Mouse (Mus musculus): ENCODE results near the gene Atp6v1a.

Atp6v1a gene

DNA sequence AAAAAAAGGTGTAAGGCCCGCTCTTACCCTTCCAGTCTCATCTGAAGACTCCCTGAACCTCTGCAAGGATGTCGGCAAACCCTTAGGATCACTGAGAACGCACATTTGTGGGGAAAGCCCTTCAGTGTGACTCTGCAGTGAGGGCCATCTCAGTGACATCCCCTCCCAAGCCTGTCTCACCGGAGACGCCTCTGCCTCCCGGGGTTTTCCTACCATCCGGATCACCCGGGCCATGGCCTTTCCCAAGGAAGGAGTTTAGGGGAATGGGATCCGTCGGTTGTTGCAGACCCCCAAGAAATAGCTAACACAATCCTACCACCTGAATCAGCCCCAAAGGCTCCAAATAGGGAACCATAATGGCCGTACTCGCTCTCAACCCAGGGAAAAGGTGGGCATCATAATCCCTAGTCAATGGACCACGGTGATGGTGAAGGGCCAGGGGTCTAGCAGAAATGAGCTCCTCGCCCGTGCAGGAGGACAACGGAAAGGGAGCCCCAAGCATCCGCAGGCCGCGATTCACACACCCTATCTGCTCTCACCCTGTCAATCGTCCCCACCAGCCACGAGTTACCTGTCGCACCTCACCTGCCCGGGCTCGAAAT, 1.0 kb downstream of the Atp6v1a start:
- no peak for DNase-seq (ENCODE audit: low read depth, low spot score)

DNA sequence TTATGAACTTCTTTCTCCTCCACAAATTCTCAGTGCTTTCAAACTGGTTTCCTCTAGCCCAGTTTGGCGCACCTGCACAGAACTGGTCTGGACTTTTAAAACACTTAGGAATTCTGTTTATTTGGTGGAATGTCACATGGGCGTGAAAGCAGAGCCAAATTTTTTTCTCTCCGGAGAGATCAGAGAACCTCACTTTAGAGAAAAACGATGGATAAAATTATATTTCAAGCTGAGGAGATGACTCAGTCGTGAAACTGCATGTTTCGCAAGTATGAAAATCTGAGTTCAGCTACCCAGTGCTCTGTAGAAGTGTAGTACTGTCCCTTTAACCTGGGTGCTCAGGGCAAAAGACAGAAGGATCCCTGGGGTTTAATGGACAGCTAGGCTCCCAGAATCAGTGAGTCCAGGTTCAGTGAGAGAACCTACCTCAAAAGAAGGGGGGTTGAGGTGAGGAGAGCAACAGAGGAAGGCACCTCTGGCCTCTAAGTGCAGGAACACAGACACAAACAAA, 2.9 kb downstream of the Atp6v1a start:
- DNase-seq (ENCODE audit: low read depth, low spot score): no peak

DNA sequence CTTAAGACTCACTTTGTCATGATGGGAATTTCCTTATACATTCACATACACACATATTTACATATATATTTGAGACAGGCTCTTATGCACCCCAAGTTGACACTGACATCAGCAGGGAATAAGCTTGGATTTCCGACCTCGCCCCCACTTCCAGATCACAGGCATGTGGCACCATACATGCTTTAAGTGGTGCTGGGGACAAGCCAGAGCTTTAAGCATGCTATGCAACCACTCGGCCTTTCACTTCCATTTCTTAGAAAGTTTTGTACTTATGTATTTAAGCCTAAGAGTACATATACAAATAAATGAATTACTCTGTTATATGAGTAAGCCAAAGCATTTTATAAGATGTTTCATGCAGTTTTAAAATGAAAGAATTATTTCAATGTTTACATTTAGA, 6.3 kb downstream of the Atp6v1a start:
- DNase-seq (ENCODE audit: low read depth, low spot score): no peak

DNA sequence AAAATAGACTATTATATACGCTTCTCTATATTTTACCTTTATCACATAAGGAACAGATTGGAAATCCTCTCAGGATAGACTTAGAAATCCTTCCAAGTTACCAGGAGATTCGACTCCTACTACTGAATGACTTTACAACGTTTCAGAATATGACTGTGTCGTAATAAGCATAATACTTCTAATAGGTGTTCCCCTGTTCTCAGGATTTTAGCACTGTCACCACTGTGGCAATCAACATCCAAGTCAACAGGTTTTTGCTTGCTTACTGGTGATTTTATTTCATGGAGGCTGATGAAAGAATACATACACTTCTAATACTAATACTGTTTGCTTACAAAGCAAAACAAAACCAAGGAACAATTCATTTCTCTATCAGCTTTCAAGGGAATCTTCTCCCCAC, 7.2 kb downstream of the Atp6v1a start:
- DNase-seq (ENCODE audit: low read depth, low spot score): no peak

DNA sequence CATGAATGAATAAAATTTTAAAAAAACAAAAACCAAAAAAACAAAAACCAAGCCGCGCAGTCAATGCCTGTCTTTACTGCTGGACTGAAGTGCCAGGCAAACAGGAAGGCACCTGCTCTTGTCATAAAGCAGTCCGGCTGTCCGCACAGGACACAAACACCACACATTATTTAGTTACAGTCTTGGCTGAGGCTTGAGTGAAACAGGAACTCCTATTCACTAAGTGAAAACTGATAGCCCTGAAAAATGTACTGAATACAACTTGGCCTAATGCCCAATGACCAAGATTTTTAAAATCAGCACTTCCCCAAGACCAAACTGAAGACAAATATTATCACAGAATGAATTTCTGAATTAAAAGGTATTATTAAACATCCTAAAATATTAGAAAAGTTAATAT, 13.1 kb downstream of the Atp6v1a start:
- no peak for DNase-seq (ENCODE audit: low read depth, low spot score)

DNA sequence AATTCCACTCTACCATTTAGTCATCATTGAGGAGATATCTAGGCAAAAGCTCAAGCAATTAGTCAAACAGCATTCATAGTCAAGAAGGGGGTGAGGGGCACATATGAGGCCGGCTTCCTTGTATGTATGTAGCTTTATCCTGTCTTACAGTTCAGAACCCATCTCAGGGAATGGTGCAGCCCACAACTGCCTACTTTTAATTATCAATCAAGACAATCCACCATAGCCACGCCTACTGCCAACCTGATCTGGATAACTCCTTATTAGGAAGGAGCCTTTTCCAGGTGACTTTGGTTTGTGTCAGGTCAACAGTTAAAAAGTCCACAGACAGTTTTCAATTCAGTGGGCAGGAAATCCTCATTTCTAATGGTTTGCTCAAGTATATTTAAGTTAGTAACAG, 14.1 kb downstream of the Atp6v1a start:
- DNase-seq (ENCODE audit: low read depth, low spot score): no peak

DNA sequence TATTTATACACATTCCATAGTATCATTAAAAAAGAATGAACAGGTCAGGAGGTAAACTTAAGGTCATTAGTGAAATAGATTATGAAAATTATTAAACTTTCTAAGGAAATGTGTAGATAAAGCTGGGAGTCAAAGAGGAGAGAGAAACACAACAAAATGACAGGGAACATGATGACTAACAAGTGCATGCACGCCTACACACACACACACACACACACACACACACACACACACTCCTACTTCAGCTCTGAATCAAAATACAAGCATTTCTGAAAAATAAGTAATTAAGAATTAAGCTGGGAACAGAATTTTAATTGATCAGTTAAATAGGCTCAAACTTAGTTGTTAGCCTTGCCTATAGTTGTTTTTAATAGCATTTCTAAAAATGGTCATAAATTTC, 14.8 kb downstream of the Atp6v1a start:
- DNase-seq (ENCODE audit: low read depth, low spot score): no peak

GRCm38 (mm10) chr16:44123786-44124185, 15.7 kb downstream of the Atp6v1a start:
- DNase-seq (ENCODE audit: low read depth, low spot score): no peak

DNA sequence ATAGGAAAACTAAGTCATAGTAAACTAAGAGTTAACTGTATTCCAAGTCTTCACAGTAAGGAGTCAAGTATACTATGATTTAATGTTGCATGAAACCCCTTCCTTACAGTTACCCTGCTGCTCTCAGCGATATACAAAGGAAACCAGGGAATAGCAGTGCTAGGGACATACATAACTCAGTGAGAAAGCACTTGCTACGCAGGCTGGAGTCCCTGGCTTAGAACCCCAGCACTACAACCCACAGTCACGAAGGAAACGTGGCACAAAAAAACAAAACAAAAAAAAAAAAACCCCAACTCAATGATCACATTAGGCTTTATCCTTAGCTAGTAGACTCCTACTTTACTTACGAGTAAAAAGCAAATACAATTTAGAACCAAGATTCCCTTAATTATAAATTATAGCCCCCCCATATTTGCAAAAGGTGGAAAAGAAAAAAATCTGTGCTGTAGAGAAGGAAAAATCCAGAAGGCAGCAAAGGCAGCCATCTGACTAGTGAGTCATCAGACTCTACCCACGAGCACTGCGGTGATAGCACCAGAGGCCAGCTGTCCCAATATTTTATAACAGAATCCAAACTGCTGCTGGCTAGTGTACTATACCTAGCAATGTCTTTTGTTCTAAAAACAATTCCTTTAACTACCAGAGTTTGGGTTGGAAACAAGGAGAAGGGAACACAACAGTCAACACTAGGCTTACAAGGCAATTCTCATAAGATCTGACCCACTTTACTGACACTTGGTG, 16.4 kb downstream of the Atp6v1a start:
- no peak for DNase-seq (ENCODE audit: low read depth, low spot score)

DNA sequence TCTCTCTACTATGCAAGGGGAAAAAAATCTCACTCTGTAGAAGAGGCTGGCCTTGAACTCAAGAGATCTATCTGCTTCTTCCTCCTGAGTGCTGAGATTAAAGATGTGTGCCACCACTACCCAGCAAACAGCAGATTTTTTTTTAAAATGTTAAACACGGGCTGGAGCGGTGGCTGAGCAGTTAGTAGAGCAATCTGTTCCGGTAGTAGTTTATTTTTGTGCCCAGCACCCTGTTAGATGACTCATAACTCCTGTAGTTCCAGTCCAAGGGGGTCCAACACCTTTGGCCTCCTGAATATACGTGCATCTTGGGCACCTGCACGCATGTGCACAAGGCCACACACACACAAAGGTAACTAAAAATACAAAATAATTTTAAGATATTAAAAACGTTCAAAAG, 16.9 kb downstream of the Atp6v1a start:
- DNase-seq (ENCODE audit: low read depth, low spot score): no peak

DNA sequence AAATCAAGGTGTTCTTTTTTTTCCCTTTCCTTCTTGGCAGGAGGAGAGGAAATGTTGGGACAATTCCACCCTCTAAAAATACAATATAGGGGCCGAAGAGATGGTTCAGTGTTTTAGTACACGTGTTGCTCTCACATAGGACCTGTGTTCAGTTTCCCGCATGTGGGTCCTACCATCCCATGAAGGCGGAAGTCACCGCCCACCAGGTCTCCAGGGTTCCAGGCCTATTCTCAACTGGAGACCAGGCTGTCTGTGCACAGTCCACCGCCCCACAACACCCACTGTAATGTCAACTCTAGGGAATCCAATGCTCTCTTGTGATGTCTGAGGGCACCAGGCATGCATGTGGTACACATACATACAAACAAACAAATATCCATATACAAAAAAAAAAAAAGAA, 17.4 kb downstream of the Atp6v1a start:
- no peak for DNase-seq (ENCODE audit: low read depth, low spot score)

GRCm38 (mm10) chr16:44119753-44120501, 19.6 kb downstream of the Atp6v1a start:
- no peak for DNase-seq (ENCODE audit: low read depth, low spot score)

GRCm38 (mm10) chr16:44109002-44109401, 30.5 kb downstream of the Atp6v1a start:
- no peak for DNase-seq (ENCODE audit: low read depth, low spot score)

GRCm38 (mm10) chr16:44105211-44105610, 34.3 kb downstream of the Atp6v1a start:
- DNase-seq (ENCODE audit: low read depth, low spot score): no peak

DNA sequence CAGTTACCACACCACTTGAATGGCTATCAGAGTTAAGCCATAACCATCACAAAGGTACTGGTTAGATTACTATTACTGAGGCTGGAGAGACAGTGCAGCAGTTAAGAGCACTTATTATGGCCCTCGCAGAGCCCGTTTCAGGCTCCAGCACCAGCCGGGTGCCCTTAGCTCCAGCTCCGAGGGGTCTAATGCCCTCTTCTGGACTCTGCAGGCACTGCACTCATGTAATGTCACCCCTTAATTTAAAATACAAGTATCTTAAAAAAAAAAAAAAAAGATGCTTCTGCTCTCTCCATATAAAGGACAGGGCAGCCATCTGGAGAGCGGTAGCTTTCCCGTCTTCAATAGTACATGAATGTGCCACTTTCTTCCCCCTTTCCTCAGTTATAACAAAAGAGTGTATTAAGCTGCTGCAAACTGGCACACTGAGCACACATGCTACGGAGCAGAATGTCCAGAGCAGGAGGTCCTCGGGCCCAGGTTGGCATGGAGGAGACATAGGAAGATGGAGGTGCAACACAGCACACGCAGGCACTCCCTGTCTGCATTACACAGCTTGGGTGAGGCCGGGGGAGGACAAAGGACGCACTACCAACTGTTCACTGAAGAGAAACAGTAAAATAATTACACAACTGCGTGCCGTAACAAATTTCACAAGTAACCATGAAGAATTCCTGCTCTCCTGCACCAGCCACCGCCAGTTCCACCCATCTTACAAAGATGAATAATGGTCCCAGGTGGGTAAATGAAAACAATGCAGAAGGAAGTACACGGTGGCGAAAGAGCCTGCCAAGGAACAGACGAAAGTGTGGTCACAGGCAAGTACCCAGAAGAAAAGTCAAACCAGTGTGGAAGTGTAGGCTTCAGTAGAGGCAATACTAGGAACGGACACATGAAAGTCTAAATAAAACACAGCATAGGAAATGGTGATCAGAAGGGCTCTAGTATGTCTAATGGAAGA, 35.4 kb downstream of the Atp6v1a start:
- DNase-seq (ENCODE audit: low read depth, low spot score): no peak

DNA sequence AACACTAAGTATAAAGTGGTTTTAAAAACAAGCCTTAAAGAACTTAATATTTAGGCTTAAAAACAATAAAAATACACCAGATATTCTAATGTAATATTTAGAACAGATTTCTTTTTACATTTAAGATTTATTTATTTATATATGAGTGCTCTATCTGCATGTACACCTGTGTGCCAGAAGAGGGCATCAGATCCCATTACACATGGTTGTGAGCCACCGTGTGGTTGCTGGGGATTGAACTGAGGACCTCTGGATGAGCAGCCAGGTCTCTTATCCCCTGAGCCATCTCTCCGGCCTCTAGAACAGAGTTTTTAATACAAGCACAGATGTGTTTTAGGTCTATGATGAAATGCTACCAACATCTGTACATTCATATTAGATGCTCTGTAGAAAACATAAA, 36.6 kb downstream of the Atp6v1a start:
- DNase-seq (ENCODE audit: low read depth, low spot score): no peak

DNA sequence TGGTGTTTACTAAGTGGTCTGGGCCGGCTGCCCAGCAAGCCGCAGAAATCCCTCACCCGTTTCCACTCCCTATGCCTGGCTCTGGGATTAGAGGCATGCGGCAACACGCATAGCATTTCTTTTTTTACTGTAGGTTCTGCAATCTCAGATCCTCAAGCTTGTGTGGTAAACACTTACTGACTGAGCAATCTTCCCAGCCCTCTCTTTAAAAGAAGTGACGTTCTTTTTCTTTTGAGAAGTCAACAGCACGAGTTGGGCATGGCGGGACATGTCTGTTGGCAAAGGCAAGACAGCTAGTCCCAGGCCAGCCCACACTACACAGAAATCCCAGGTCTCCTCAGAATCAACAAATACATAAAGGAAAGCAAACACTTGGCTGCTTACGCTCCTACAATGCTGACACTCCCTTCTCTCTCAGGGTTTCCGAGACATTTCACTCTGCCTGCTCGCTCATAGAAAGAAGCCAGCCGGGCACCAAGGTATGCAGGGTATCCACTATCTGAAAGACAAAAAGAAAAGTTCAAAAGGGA, 38.3 kb downstream of the Atp6v1a start:
- DNase-seq (ENCODE audit: low read depth, low spot score): no peak

DNA sequence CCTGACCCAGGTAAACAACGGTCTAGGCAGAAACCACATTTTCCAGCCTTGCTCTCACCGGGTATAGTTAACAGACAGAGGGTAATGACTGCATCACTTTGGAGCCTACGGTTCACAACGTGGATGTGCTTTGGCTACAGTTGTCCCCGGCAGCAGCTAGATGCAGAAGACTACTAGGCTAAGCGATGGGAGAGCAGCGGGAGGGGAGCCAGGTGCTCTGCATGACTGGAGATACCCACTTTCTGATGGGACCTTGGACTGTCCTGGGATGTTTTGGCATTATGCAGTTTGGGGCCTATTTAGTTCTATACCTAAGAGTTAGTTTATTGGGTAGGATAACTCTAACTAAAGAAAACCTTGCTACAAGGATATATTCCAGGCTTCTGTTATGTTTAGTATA, 40.1 kb downstream of the Atp6v1a start:
- DNase-seq (ENCODE audit: low read depth, low spot score): no peak

DNA sequence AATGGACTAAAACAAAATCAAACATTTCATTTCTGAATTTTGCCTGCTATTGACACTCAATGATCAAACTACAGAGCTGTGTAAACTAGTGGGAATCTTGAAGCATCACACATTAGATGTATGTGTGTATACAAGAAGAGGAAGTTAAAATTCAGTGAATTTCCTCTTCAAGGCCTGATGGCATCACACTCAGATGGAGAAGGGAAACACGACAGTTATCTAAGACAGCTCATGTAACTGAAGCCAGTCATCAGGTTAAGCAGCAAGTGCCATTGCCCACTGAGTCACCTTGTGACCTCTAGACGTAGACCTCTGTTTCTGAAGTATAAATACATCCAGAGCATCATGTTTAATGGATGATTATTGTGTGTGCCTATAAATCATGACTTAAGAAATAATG, 51.9 kb downstream of the Atp6v1a start:
- DNase-seq (ENCODE audit: low read depth, low spot score): no peak

GRCm38 (mm10) chr16:44063025-44063894, 76.2 kb downstream of the Atp6v1a start, which contains the start of gene Gramd1c:
Gene Gramd1c, minus strand, starts transcription at chr16:44063345.
- DNase-seq (ENCODE audit: low read depth, low spot score): peak; percentile 86

All from mesoderm, embryonic 11.5 days (tissue).